Mouse (Mus musculus): ENCODE data around the gene Dbf4.

The Dbf4 gene

DNA sequence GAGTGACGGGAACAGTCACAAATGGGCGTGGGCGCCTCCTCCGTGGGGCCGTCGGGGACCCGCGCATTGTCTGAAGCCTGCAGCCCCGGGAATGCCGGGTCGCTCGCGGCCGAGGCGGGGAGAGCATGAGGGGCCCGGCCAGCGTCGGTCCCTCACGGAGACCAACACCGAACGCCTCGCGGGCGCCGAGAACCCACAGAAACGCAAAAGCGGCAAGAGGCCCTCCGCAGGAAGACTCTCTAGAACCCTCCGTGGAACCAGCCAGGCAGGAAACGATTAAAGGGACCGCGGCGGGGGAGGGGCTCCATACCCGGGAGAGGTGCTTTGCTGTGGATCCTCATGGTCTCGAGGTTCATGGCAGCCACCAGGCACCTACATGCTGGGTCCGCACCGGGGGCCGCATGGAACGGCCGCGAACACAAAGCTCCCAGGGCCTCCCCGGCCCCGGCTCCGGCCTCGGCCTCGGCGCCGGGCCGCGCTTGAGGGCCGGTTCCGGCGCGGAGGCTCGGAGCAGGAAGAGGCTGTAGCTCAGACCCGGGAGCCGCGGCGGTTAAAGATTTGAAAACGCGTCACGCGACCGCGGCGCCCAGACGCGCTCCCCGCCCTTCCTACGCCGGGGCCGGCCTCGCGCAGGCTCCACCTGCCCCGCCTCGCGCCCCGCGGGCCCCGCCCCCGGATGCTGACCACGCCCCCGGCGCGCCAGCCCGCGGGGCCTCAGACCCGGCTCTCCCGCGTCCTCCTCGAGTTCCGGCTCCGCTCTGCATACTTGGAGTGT is at the start of gene Dbf4, which contains the start of gene Slc25a40:
Dbf4 (minus strand) TSS at position 560 of the 775 bp plus-strand sequence.
Slc25a40 (plus strand) TSS at position 694 of the 775 bp plus-strand sequence.
- peak; percentile 92 to 93 for DNase-seq (ENCODE audit: low spot score in 2 of 2)

DNA sequence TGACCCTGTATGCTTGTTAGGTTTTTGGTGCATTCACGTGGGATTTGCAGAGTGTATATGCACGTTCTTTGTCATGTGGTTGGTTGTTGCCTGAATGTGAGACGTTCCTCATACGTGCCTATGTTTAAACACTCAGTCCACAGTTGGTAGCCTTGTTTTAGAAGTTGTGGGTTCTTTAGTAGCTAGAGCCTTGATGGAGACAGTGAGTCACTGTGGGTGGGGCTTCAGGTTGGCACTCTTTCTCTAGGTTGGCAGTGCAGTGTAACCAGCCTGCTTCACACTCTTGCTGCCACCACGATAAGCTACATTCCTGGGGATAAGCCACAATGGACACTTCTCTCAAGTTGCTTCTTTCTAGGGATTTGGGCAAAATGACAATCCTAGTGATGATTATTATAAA is 34.0 kb upstream of the Dbf4 start:
- no peak for DNase-seq (ENCODE audit: low spot score in 2 of 2)

DNA sequence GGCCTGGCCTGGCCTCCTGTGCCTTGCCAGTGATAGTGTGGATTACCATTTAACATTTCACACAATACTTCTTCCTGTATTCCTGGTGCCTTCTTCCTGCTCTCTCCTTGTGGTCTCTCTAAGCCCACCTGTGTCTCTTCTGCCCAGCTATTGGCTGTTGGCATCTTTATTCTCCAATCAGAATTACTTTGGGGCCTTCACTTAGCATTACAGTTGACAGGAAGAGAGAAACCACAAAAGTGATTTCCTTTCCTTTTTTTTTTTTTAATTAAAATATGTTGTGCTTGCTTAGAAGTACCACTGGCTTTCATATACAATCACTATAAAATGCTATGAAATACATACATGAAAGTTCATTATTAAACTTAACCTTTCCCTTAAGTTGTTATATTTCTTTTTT is 33.0 kb upstream of the Dbf4 start:
- DNase-seq (ENCODE audit: low spot score in 2 of 2), result no peak

DNA sequence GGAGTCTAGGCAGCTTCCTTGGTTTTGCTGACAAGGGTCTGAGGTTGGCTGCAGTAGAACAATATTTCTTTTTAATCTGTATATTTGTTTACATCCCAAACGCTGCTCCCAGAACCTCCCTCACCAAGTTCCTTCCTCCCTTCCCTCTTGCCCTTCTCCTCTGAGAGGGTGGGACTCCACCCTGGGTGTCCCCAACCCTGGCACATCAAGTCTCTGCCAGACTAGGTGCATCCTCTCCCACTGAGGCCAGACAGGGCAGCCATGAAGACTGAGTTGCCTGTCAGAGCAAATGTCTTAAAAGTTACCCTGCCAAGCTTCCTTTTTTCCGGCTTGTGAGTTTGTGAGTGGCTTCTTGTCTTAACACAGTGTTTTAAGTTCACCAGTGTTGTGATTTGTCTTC is 16.6 kb upstream of the Dbf4 start:
- no peak for DNase-seq (ENCODE audit: low spot score in 2 of 2)

DNA sequence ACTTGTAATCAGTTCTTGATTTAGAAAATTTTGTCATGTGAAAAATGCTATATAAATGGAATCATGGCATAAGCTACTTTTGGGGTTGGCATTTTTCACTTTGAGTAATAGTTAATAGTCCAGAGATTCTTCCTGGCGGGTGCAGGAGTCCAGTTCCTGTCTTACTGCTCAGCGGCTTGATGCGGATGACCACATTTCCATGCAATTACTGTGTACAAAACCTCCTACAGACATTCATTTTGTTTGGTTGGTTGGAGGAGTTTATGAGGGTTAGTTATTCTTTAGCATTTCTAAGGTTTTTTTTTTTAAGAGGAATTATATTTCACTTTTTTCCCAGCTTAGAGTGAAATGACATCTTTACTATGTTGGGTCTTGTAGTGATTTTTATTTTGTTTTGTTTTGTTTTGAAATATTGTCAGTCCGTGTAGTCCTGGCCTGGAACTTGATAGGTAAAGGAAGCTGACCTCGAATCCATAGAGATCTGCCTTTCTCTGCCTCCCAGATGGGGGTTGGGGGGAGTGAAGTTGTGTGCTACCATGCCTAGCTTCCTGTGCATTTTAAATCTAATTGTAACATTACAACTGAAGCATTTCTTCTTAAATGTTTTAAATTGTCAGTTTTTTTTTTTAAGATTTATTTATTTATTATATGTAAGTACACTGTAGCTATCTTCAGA is 15.1 kb upstream of the Dbf4 start:
- DNase-seq (ENCODE audit: low spot score in 2 of 2), result no peak

DNA sequence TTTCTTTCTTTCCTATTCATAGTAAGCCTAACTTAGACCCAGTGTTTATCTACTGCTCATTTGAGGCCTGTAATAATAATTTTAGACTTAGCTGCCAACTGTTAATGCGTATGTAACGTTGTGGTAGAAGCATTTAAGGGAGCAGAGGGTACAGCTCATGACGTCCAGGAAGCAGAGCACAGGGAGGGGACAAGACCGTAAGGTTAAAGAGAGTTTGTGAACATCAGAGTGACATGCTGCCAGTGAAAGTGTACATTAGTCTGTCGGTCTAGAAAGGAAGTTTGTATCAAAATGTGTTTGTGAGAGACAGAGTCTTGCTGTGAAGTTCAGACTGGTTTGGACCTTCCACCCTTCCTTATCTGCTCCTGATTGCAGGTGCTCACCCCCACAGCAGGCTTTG is 3.4 kb upstream of the Dbf4 start:
- no peak for DNase-seq (ENCODE audit: low spot score in 2 of 2)

DNA sequence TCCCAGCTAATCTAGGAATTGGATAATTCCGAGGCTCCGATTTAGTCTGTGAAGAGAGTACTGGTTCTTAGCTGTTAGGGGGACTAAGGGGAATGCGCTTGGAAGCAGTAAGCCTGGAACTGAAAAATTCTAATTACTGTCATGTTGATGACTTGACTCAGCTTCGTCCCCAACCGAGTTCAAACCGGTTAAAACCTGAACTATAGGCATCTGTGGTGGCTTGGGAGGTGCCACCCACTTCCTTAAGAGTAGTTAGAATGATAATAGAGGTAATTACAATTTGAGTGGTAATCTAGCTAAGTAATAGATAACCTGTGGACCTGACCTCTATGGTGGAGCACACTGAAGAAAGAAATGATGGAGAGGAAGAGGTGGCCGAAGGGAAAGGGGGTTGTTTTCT is 1.6 kb upstream of the Dbf4 start:
- no peak for DNase-seq (ENCODE audit: low spot score in 2 of 2)

DNA sequence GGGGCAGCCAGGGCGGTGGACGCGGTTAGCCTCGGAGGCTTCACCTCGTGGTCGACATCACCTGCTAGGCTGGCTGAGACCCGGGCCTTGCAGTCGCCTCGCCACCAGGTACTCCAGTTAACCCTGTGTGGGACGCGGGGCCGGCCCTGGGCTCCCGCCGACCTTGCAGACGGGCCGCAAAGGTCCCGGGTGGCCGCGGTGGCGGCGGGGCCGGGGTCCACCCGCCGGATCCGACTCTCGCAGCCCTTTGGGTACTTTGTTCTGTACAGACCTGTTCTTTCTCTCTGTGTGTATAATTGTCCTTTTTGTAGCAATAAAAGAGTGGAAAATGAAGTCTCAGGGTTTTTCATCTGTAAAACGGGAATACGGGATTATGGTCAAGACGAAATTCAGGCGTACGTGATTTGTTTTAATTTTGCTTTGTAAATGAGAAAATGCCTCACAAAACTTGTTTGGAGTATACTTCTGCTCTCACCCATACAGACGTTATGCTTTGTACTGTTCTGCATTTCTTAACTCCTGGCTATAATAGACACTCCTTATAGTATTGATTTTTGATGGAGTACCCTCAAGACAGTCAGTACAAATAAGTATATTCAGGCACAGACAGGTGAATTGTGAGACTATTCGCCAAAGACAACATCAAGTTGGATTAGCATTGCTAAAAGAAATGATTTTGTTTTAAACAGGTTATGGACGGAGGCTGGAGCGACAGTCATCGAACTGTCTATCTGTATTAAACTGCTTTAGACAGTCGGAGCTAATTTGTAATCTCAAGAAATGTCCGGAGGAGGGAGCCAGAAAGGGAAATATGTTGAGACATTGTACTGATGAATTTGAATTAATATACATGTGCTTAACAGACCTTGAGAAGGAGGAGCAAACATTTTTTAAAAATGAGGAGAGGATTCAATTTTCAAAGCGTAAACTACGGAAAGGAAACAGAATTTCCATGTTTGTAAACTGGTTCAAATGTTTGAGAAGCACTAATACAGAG is 714 bp upstream of the Dbf4 start:
- no peak for DNase-seq (ENCODE audit: low spot score in 2 of 2)

DNA sequence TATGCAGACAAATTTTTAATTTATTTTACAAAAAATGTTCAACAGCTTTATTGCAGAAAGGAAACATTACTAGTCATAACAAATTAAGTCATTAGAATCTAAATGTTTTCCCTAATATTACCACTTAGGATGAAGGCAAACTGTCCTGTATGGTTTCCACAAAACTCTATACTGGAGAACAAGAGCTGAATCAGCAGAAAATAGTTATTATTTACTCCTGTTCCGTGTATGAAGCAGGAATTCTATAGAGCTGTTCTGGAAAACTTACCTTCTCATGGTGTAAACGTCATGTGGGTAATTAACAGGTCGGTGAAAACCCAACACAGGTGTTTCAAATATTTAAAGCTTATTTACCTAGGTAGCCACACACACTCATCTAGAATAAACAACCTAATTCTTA is 1.1 kb downstream of the Dbf4 start:
- no peak for DNase-seq (ENCODE audit: low spot score in 2 of 2)

DNA sequence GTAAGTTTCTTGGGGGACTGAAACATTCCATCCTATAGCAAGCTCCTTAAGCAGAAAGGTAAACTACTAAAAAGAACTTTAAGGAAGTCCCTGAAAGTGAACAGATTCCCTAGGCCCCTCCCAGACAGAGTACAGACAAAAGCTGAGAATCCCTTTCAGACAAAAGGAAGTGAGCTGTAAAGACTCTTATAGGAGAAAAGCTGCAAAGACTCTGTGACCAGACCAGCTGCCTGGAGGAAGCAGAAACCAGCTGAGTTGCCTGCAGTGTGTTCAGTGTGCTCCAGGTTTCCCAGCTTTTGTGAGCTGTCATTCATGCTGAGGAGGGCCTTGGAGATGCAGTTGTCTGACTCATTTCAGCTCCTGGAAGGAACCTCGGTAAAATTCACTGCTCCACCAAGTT is 5.1 kb downstream of the Dbf4 start:
- DNase-seq (ENCODE audit: low spot score in 2 of 2), result no peak

DNA sequence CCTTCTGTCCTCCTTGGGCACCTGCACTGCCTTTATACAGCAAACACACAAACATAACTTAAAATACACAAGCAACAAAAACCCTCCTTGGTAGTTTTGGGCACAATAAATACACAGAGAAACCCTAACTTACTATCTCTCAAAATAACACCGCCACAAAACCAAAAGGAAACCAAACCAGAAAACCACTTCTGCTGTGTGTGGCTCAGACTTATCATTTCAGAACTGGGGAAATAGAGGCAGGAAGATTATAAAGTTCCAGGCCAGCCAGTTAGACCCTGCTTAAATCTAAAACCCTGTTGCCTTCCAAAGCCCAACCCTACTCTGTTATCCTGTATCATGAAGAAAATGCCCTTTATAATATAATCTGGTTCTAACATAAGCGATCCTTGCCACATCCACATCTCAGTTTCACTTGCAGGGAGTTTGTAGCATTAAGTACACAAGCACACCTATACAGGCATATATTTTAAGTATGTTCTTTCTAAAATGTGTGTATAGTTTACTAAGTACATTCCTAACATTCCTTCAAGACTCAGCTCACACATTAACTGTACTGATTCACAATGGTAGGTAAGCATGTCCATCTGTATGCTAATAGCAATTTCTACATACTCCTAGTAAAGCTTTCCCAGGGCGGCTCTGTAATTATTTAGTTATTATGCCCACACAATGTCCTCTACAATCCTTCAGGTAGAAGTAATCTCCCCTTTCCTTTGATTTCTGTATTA is 5.7 kb downstream of the Dbf4 start:
- DNase-seq (ENCODE audit: low spot score in 2 of 2), result no peak

DNA sequence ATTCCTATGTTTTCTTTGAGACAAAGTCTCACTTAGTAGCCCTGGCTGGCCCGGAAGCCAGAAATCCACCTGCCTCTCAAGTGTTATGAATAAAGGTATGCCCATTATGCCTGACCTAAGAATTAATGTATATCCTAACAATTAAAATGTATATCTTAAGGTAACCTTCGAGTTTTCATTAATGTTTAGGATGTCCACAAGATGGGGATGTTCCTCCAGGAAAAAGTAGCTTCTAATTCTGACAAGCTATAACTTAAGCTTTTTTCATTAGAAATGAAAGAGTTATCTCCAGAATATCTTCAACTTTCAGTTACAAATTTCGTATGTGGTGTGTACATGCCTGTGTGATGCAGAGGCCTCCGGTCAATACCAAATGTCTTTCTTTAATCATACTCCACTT is 13.8 kb downstream of the Dbf4 start:
- DNase-seq (ENCODE audit: low spot score in 2 of 2), result no peak

DNA sequence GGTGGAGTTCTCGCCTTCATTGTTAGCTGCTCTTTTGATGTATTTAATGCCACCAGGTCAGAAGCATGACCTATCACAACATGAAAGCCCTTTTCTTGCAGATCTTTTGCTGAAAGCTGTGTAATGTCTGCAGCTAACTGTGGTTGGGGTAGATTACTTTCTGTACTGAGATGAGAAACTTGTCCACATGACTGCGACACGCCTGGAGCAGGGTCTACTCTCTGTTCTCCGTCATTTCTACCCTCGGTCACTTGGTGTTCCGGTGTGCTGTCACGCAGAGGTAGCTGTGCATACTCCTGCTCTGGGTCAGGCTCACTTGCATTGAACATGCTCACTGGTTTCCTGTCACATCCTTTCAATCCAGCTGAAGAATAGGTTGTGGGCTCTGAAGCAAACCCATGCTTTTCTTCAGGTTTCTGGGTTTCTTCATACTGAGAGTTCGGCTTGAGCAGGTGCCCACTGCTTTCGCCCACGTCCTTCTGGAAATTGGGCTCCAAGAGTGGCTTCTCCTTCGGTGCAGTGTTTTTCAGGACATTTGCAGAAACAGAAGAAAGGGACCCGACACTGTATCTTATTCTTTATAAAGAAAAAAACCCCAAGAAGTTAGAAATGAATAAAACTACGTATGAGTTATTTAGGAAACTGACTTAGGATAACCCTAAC is 24.8 kb downstream of the Dbf4 start:
- DNase-seq (ENCODE audit: low spot score in 2 of 2), result no peak

DNA sequence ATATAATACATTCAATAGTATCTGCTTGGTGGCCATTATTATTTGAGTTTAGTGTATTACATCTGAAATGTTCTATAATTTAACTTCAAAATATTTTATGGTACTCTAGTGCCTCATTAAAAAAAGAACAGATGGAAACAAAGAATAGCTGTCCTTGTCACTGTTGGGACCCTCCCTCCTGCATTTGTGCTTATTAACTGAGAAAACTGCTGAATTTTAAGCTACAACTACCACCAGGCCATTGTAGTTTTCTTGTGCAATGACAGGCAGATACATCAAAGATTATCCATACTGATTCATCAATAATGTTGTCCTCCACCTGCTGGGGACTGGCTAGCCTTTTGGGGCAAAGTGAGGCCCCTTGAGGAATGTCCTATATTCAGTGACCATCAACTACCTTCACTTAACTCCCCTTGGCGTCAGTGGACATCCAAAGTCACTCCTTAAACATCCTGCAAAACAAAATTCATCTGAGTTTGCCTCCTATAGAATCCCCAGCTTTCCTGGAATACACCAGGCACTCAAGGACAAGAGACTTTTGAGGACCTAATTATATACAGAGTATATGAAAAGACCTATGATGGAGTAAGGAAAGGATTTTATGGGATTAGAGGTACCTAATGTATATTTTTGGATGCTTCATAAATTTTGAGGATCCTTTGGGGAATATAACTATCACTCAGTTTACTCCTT is 28.5 kb downstream of the Dbf4 start:
- no peak for DNase-seq (ENCODE audit: low spot score in 2 of 2)

DNA sequence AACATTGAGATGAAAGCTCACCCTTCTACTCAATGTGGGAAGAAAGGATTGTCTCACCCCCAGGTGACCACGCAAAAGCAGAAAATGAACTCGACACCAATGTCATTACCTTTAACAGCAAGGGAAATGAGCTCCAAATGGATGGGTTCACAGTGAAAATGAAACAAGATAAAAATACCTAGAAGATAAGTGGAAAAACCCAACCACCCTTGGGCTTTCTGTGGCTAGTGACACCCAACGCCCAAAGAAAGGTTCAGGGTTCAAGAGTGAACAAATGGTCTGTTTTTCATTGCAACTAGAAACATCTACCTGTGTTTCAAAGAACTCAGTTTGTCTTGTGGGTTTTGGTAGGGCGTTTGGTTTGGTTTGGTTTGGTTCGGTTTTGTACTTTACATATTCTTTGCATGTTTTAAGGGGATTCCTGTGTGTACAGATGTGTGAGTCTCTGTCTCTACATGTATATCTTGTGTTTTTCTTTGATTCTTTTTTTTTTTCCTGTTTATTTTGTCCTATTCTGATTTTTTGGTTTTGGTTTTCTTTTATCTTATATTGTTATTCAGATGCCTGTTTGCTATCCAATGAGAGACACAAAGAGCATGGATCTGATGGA is 48.1 kb downstream of the Dbf4 start:
- no peak for DNase-seq (ENCODE audit: low spot score in 2 of 2)

DNA sequence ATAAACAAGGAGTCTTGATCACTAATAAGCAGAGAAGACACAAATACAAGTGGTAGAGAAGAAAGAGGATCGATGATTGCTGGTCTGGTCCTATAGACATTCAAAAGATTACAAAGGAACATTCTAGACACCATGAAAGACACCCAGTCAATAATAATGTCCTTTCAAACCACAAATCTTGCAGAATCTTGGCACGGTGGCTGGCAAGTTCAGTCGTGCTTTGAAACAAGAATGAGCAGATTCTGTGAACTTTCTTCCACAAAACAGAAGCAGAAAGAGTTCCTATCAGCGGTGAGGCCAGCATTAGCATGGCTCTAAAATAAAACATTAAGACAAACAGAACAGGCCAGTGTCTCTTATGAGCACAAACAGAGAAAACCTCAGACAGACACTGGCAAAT is 49.1 kb downstream of the Dbf4 start:
- no peak for DNase-seq (ENCODE audit: low spot score in 2 of 2)

DNA sequence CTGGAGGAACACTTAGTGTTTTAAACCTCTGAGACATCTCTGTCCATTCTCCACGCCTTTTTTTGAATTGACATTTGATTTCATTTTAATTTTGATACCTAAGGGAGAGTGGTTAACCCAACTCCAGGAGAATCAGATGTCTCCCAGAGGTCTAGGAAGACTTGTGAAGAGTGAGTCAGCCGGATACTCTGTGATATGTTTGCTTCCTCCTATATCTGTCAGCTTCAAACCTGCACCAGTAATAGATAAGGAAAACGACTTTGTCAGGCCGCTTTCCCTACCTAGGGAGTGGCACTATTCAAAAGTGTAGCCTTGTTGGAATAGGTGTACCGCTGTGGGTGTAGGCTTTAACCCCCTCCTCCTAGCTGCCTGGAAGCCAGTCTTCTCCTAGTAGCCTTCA is 53.7 kb downstream of the Dbf4 start:
- DNase-seq (ENCODE audit: low spot score in 2 of 2), result no peak

DNA sequence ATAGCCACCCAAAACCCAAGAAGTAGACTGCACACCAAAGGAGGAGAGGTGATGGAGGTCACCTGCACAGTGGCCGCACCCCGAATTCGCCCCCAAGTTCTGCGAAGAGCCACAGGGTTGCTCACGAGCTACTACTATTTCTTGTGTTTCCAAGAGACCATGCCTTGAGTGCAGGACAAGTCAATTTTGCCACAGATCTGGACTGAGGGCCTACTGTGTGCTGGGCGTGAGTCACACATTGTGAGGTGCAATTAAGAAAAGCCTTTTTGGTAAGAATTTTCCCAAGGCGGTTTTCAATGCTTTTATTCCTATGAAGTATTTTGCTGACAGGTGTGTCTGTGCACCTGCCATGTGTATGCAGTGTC is 54.2 kb downstream of the Dbf4 start:
- DNase-seq (ENCODE audit: low spot score in 2 of 2), result no peak

DNA sequence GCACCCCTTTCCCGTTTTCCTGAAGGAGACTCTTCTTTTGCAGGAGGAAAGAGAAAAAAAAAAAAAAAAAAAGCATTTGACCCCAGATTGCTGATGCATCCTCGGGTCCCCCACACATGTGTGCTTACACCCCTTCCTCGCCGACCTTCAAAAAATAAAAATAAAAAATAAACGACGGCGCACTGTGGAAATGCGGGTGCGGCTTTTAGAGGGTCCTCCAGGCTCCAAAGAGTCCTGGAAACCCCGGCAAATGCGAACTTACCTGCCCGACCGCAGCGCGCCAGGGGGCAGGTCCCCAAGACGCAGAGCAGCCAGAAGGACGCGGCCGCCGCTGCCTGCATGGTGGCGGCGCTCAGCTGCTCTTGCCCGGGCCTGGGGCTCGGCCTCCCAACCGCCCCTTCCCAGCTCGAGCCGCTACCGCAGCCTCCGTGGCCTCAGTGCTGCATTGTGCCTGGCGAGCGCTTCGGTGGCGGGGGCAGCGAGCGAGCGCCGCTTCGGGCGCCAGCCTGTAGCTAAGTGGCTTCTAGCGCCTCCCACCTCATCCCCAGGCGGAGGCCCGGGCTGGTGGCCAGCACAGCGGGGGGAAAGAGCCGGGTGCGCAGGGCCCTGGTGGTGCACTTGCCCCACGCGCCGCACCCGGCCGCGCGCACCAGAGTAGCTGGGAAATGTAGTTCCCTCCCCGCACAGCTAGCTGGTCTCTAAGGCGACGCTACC is 54.7 kb downstream of the Dbf4 start, which contains the start of gene Adam22:
Adam22 (minus strand) TSS at position 547 of the 714 bp plus-strand sequence.
- peak; percentile 76 to 77 for DNase-seq (ENCODE audit: low spot score in 2 of 2)

All from heart, adult 9 months (tissue).